Mouse (Mus musculus) liver, adult 2 months (tissue): ENCODE measurements around the gene Sowahc. TPM values are rescaled to one million over a fixed set of nuclear protein-coding genes. Genes with fewer than 3 reads are reported as not detected.

Source experiments
- DNase-seq: peaks from one replicate; pipeline ENCODE4 v3.0.0-alpha.2; 2011; ENCODE audit warnings: low read depth, low spot score; ENCODE audit errors: extremely low read depth
- H3K27ac ChIP-seq: fragments of 200-500 bp; replicated peaks from 2 replicates; pipeline ENCODE4 v1.5.1; 2012; ENCODE audit warnings: low read depth, mild to moderate bottlenecking, control low read depth, inconsistent platforms, low read length; ENCODE audit not compliant: insufficient read depth
- H3K27me3 ChIP-seq: fragments of 200-500 bp; 2 replicates; pipeline ENCODE4 v1.6.1; 2012; ENCODE audit warnings: mild to moderate bottlenecking, moderate library complexity, low read length, inconsistent platforms; ENCODE audit not compliant: control insufficient read depth, insufficient read depth
- H3K36me3 ChIP-seq: fragments of 200-500 bp; 2 replicates; pipeline ENCODE4 v1.6.1; 2012; ENCODE audit warnings: low read length, inconsistent platforms; ENCODE audit not compliant: control insufficient read depth, insufficient read depth
- H3K4me1 ChIP-seq: fragments of 200-500 bp; 2 replicates; pipeline ENCODE4 v1.6.1; 2011; ENCODE audit warnings: low read length; ENCODE audit not compliant: control insufficient read depth, insufficient read depth
- H3K4me3 ChIP-seq: fragments of 200-500 bp; 2 replicates; pipeline ENCODE4 v1.5.1; 2011; ENCODE audit warnings: low read depth, mild to moderate bottlenecking, control low read depth, low read length, moderate library complexity; ENCODE audit not compliant: insufficient read depth
- H3K79me2 ChIP-seq: fragments of 200-500 bp; 2 replicates; pipeline ENCODE4 v1.6.1; 2012; ENCODE audit warnings: inconsistent platforms, mild to moderate bottlenecking, low read length, moderate library complexity; ENCODE audit not compliant: control insufficient read depth, insufficient read depth
- H3K9ac ChIP-seq: fragments of 200-500 bp; 2 replicates; pipeline ENCODE4 v1.6.1; 2012; ENCODE audit warnings: low read depth, mild to moderate bottlenecking, control low read depth, inconsistent platforms, low read length
- CTCF ChIP-seq: fragments of 200-500 bp; IDR thresholded peaks from 2 replicates; pipeline ENCODE4 v1.5.1; 2011; ENCODE audit warnings: low read depth, low read length, control low read depth
- POLR2A ChIP-seq: fragments of 200-500 bp; IDR thresholded peaks from 2 replicates; pipeline ENCODE4 v1.6.1; 2011; ENCODE audit warnings: low read length, control low read depth; ENCODE audit not compliant: insufficient read depth; ENCODE audit errors: extremely low read depth
- WGBS: fragments of 180-500 bp; shearing (Covaris S2); methylation state at CpG from one replicate; pipeline ENCODE4 v1.1.7; 2018; 5-methylcytosine and 5-hydroxymethylcytosine counted together
- polyA plus RNA-seq: library from polyadenylated mRNA; depleted of rRNA; stranded (reverse); fragments of >200 nt; gene quantifications from 2 replicates; pipeline ENCODE4 v1.2.3, GENCODE M21; 2012; rRNA removed
- total RNA-seq: library from RNA; depleted of rRNA; stranded (reverse); fragments of >200 nt; gene quantifications from 2 replicates; pipeline ENCODE4 v1.2.3, GENCODE M21; 2014; rRNA removed

Sowahc gene
- total RNA-seq (4.9 and 5.2 TPM in 2 replicates), polyA plus RNA-seq (1.2 TPM in 2 replicates)

DNA sequence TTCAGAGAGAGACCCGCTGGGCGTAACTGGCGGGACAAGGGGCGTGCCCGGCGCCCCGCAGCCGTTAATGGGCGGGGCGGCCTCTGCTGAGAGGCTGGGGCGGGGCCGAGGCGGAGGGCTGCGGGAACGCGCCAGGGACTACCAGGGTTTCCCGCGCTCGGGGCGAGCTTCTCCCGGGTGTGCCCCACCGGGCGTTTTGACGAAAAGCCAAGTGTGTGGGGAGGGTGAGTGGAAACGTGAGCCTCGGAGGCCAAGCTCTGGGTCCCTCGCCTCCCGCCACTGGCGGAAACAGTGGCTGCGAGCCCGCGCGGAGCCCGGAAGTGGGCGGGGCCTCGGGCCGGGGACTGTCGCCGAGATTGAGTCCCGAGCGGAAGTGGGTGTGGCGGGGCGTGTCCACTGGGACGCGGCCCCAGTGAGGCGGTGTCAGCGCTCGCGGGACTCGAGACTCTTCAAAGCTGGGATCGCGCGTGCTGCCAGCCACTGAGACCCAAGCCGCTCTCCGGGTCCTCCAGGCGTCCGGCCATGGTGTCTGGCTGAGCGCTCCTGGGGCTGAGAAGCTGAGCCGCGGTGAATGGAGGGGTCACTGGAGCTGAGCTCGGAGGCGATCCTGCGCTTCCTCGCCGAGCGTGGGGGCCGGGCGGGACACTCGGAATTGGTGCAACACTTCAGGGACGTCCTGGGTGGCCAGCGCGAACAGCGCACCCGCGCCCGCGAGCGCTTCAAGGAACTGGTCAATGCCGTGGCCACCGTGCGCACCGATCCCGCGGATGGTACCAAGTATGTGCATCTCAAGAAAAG lies at the start of gene Sowahc, which contains the start of gene Sept10:
Gene Sowahc (plus strand): TSS at position 481 of the 798 bp plus-strand sequence.
Gene Sept10 (minus strand): TSS at position 375 of the 798 bp plus-strand sequence.
- H3K27me3 ChIP-seq, result no peaks in the 10 kb centered on the region
- TF ChIP-seq POLR2A (peak; percentile 89), CTCF (no peak)
- H3K27ac ChIP-seq, result peak within 1 kb of the TSS; percentile 86
- H3K4me3 ChIP-seq, result peak within 1 kb of the TSS; percentile 73
- under 1% methylated on average over 77 of the region's 84 CpGs for WGBS
- H3K79me2 ChIP-seq, result no peaks in the 10 kb centered on the region; the same call in 1 of the 2 replicates
- no peaks in the 10 kb centered on the region for H3K36me3 ChIP-seq
- peak within 1 kb of the TSS; percentile 84 for H3K9ac ChIP-seq
- H3K4me1 ChIP-seq, result 0 out of 2 replicates have a peak, but pooled peaks cover 2% of the 10 kb centered on the region
- DNase-seq, result peak; percentile 79

DNA sequence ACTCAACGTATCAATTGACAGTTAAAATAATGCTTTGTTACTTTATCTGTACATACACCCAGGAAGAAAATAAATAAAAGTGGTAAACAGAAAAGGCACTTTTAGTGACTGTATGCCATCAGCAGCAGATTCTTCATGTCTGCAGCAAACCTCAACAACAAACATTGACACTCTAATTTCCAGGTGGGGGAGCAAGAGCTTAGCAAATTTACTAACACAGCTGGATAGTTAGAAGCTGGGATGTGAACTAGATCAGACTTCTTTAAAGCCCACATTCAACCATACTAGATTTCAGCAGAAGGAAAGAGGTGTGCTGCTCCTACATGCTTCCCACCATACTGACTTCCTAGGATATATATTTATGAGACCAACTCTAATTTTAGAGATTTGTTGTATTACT lies 49.2 kb upstream of the Sowahc start:
- Histone ChIP-seq H3K9ac (no peak overlapping the region), H3K36me3 (peaks cover 11% of the 10 kb centered on the region), H3K27me3 (no peaks in the 10 kb centered on the region), H3K27ac (no peak overlapping the region), H3K4me1 (no peaks in the 10 kb centered on the region), H3K79me2 (no peaks in the 10 kb centered on the region), H3K4me3 (no peak overlapping the region)
- no peak for TF ChIP-seq POLR2A
- no peak for TF ChIP-seq CTCF
- peak; percentile 15 for DNase-seq
- 98% methylated on average over 1 of the region's 1 CpGs for WGBS

DNA sequence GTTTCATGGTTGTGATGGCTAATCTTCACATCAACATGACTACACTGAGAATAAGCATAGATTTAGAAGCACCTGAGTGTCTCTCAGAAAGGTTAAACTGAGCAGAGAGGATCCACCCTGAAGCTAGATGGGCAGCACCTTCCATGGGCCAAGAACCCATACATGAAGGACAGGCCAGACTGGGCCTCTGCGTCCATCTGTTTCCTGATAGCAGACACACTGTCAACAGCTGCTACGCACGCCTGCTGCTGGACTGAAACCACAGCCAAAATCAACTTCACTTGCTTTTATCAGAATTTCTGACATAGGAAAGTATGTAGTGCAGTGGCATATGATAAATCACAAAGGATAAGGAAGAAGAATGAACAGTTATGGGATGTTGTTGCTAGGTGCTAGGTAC lies 42.1 kb upstream of the Sowahc start:
- Histone ChIP-seq H3K4me1 (no peaks in the 10 kb centered on the region), H3K27ac (no peak overlapping the region), H3K9ac (no peak overlapping the region), H3K27me3 (no peaks in the 10 kb centered on the region), H3K79me2 (no peaks in the 10 kb centered on the region), H3K4me3 (no peak overlapping the region), H3K36me3 (peaks cover 22% of the 10 kb centered on the region)
- no peak for TF ChIP-seq POLR2A
- TF ChIP-seq CTCF, result no peak
- 71% methylated on average over 3 of the region's 3 CpGs for WGBS
- DNase-seq, result no peak

DNA sequence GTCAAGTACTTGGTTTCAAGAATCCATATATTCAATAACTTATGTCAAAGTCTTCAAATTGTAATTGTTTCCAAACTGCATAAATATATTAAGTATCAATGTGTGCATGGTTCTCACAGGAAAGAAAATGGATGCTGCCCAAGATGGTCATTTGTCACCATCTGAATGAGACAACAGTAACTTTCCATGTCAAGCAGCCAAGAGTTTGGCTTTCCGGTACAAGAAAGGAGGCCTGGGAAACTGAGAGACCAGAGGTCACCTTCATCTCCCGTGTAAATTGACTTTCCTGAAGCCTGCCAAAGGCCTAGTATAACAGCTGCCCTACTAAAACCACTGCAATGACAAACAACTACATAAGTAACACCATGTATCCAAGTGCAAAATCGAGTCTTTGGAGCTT lies 39.4 kb upstream of the Sowahc start:
- peaks cover 16% of the 10 kb centered on the region for H3K36me3 ChIP-seq
- H3K4me3 ChIP-seq, result no peak overlapping the region
- 48% methylated on average over 3 of the region's 3 CpGs for WGBS
- no peak overlapping the region for H3K27ac ChIP-seq
- H3K27me3 ChIP-seq, result no peaks in the 10 kb centered on the region
- H3K9ac ChIP-seq, result no peak overlapping the region
- TF ChIP-seq POLR2A (no peak), CTCF (no peak)
- no peaks in the 10 kb centered on the region for H3K4me1 ChIP-seq
- no peaks in the 10 kb centered on the region; the same call in 1 of the 2 replicates for H3K79me2 ChIP-seq
- DNase-seq, result peak; percentile 27

DNA sequence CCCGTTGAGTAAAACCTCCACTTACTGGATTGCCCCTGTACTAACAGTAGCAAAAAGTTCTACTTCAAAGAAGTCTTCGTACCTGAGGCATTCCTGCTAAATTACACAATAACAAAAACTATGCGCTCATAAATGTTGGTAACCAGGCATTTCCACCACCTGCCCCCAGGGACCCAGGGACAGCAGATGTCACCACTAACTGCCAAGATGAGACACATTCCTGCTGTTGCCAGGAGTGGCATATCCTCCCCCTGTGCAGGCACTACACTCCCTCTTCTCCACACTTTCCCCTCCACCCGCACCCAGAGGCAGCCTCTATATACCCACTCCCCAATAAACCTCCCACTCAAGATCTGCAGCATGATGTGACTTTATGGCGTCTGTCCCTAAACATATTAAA lies 26.9 kb upstream of the Sowahc start:
- Histone ChIP-seq H3K36me3 (0 out of 2 replicates have a peak, but pooled peaks cover 3% of the 10 kb centered on the region), H3K27ac (no peak overlapping the region), H3K9ac (no peak overlapping the region), H3K4me1 (no peaks in the 10 kb centered on the region), H3K4me3 (no peak overlapping the region), H3K27me3 (no peaks in the 10 kb centered on the region), H3K79me2 (peaks cover 5% of the 10 kb centered on the region)
- 80% methylated on average over 5 of the region's 5 CpGs for WGBS
- DNase-seq, result no peak
- TF ChIP-seq POLR2A, result no peak
- no peak for TF ChIP-seq CTCF

DNA sequence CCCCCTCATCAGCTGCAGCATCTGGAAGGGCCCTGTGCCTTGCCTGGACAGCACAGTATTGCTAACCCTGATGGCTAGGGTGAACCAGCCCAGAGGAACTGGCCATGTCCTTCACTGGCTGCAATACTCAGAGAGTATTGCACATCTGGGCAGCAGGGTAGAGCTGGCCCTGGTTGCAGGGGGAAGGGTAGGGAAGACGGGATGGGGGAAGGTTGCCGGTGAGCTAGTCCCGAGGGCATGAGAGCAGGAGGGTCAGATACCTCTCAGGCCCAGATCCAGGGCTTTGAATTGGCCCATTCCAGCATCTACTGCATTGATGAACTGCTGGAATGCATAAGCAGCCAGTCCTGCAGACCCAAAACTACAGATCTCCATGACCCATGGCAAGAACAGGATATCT lies 25.0 kb upstream of the Sowahc start:
- Histone ChIP-seq H3K36me3 (0 out of 2 replicates have a peak, but pooled peaks cover 2% of the 10 kb centered on the region), H3K27ac (no peak overlapping the region), H3K4me3 (no peak overlapping the region), H3K4me1 (no peaks in the 10 kb centered on the region), H3K27me3 (no peaks in the 10 kb centered on the region), H3K79me2 (peaks cover 5% of the 10 kb centered on the region), H3K9ac (no peak overlapping the region)
- WGBS, result 81% methylated on average over 3 of the region's 3 CpGs
- no peak for DNase-seq
- TF ChIP-seq CTCF (no peak), POLR2A (no peak)
